Mouse (Mus musculus): Measurements from ENCODE around the gene Bmt2. TPM values are rescaled to one million over a fixed set of nuclear protein-coding genes. Genes with fewer than 3 reads are reported as not detected.
A peak's percentile ranks its signal among the peaks of the same experiment; 100 is the strongest.

Bmt2 gene
- 1.9 TPM for polyA plus RNA-seq (2012; fragmentation: generic; extraction: Trizol)
- long read RNA-seq, experiment 1, partial matches to known transcripts, result 0 of 3 reads
- long read RNA-seq, experiment 1, other reads (novel, unspliced or antisense), result 3 of 3 reads
- long read RNA-seq, experiment 2, full-length matches to known transcripts, result 2 of 2 reads
- long read RNA-seq, experiment 2, partial matches to known transcripts, result 0 of 2 reads
- long read RNA-seq, experiment 2, other reads (novel, unspliced or antisense), result 0 of 2 reads

GRCm38 (mm10) chr6:13677818-13678282, at the start of gene Bmt2:
Bmt2 (minus strand) TSS chr6:13677966.
- TF ChIP-seq MYOD1 (IDR thresholded peaks at IDR 0.05; ENCODE audit: control insufficient read depth, insufficient read length, low read depth) (no peak), MYOG (IDR thresholded peaks at IDR 0.05; ENCODE audit: control insufficient read depth, extremely low read depth, insufficient read length) (no peak), FOSL1 (IDR thresholded peaks at IDR 0.05; ENCODE audit: insufficient read depth, low read length, poor library complexity, severe bottlenecking) (no peak), USF1 (IDR thresholded peaks at IDR 0.05; ENCODE audit: low read depth) (no peak), CEBPB (IDR thresholded peaks at IDR 0.05; ENCODE audit: low read depth) (no peak), MAX (IDR thresholded peaks at IDR 0.05) (no peak), CTCF (IDR thresholded peaks at IDR 0.05; ENCODE audit: control insufficient read depth, insufficient read depth, insufficient read length) (no peak)
- Histone ChIP-seq H3K79me2 (ENCODE audit: control insufficient read depth, insufficient read depth) (peaks cover 46% of the 10 kb centered on the region), H3K4me3 (ENCODE audit: insufficient read depth, poor library complexity, severe bottlenecking) (peak within 1 kb of the TSS; percentile 63), H3K36me3 (ENCODE audit: control insufficient read depth, insufficient read depth) (no peaks in the 10 kb centered on the region), H3K27me3 (ENCODE audit: control insufficient read depth, insufficient read depth, insufficient read length) (no peaks in the 10 kb centered on the region), H3K79me3 (ENCODE audit: low read depth) (peaks cover 27% of the 10 kb centered on the region), H3ac (ENCODE audit: control insufficient read depth, insufficient read length, low read depth) (peak within 1 kb of the TSS; percentile 90)

GRCm38 (mm10) chr6:13722166-13722565, 44.4 kb upstream of the Bmt2 start:
- Histone ChIP-seq H3K79me3 (ENCODE audit: low read depth) (no peaks in the 10 kb centered on the region), H3K27me3 (ENCODE audit: control insufficient read depth, insufficient read depth, insufficient read length) (no peaks in the 10 kb centered on the region), H3K36me3 (ENCODE audit: control insufficient read depth, insufficient read depth) (no peaks in the 10 kb centered on the region), H3K79me2 (ENCODE audit: control insufficient read depth, insufficient read depth) (no peaks in the 10 kb centered on the region), H3K4me3 (ENCODE audit: insufficient read depth, poor library complexity, severe bottlenecking) (no peak overlapping the region), H3ac (ENCODE audit: control insufficient read depth, insufficient read length, low read depth) (no peak overlapping the region)
- TF ChIP-seq FOSL1 (IDR thresholded peaks at IDR 0.05; ENCODE audit: insufficient read depth, low read length, poor library complexity, severe bottlenecking) (no peak), MYOG (IDR thresholded peaks at IDR 0.05; ENCODE audit: control insufficient read depth, extremely low read depth, insufficient read length) (no peak), MYOD1 (IDR thresholded peaks at IDR 0.05; ENCODE audit: control insufficient read depth, insufficient read length, low read depth) (no peak), CTCF (IDR thresholded peaks at IDR 0.05; ENCODE audit: control insufficient read depth, insufficient read depth, insufficient read length) (no peak), USF1 (IDR thresholded peaks at IDR 0.05; ENCODE audit: low read depth) (no peak), MAX (IDR thresholded peaks at IDR 0.05) (no peak)

DNA sequence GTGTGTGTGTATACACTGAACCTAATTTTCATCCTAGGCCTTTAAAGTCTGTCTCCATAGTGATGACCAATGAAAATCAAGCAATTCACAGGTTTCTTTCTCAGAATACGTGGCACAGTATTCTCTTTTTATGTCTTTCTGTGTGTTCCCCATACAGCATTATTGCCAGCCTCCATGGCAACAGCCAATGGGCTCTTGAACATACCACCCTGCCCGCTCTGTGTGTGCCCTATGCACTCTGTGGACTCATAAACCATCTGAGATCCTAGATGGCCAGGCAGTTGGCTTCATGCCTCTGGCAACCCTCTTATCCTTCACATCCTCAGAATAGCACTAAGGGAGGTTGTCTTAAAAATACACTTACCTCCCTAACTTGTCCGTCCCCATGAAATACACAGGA, 37.1 kb upstream of the Bmt2 start:
- H3K79me2 ChIP-seq (ENCODE audit: control insufficient read depth, insufficient read depth), result no peaks in the 10 kb centered on the region
- H3K27me3 ChIP-seq (ENCODE audit: control insufficient read depth, insufficient read depth, insufficient read length), result no peaks in the 10 kb centered on the region
- no peak overlapping the region for H3K4me3 ChIP-seq (ENCODE audit: insufficient read depth, poor library complexity, severe bottlenecking)
- H3K79me3 ChIP-seq (ENCODE audit: low read depth), result no peaks in the 10 kb centered on the region
- no peaks in the 10 kb centered on the region for H3K36me3 ChIP-seq (ENCODE audit: control insufficient read depth, insufficient read depth)
- TF ChIP-seq USF1 (IDR thresholded peaks at IDR 0.05; ENCODE audit: low read depth) (no peak), MYOD1 (IDR thresholded peaks at IDR 0.05; ENCODE audit: control insufficient read depth, insufficient read length, low read depth) (no peak), CEBPB (IDR thresholded peaks at IDR 0.05; ENCODE audit: low read depth) (no peak), CTCF (IDR thresholded peaks at IDR 0.05; ENCODE audit: control insufficient read depth, insufficient read depth, insufficient read length) (no peak), MYOG (IDR thresholded peaks at IDR 0.05; ENCODE audit: control insufficient read depth, extremely low read depth, insufficient read length) (no peak), MAX (IDR thresholded peaks at IDR 0.05) (no peak), FOSL1 (IDR thresholded peaks at IDR 0.05; ENCODE audit: insufficient read depth, low read length, poor library complexity, severe bottlenecking) (no peak)
- no peak overlapping the region for H3ac ChIP-seq (ENCODE audit: control insufficient read depth, insufficient read length, low read depth)

- Histone ChIP-seq H3K27me3 (ENCODE audit: control insufficient read depth, insufficient read depth, insufficient read length) (no peaks in the 10 kb centered on the region), H3K36me3 (ENCODE audit: control insufficient read depth, insufficient read depth) (no peaks in the 10 kb centered on the region), H3K4me3 (ENCODE audit: insufficient read depth, poor library complexity, severe bottlenecking) (no peak overlapping the region), H3ac (ENCODE audit: control insufficient read depth, insufficient read length, low read depth) (no peak overlapping the region), H3K79me3 (ENCODE audit: low read depth) (no peaks in the 10 kb centered on the region), H3K79me2 (ENCODE audit: control insufficient read depth, insufficient read depth) (no peaks in the 10 kb centered on the region)
- TF ChIP-seq MYOG (IDR thresholded peaks at IDR 0.05; ENCODE audit: control insufficient read depth, extremely low read depth, insufficient read length) (no peak), FOSL1 (IDR thresholded peaks at IDR 0.05; ENCODE audit: insufficient read depth, low read length, poor library complexity, severe bottlenecking) (no peak), MYOD1 (IDR thresholded peaks at IDR 0.05; ENCODE audit: control insufficient read depth, insufficient read length, low read depth) (no peak), CEBPB (IDR thresholded peaks at IDR 0.05; ENCODE audit: low read depth) (no peak), MAX (IDR thresholded peaks at IDR 0.05) (no peak), USF1 (IDR thresholded peaks at IDR 0.05; ENCODE audit: low read depth) (no peak), CTCF (IDR thresholded peaks at IDR 0.05; ENCODE audit: control insufficient read depth, insufficient read depth, insufficient read length) (no peak)
Observed at GRCm38 (mm10) chr6:13696882-13697281, 19.1 kb upstream of the Bmt2 start.

DNA sequence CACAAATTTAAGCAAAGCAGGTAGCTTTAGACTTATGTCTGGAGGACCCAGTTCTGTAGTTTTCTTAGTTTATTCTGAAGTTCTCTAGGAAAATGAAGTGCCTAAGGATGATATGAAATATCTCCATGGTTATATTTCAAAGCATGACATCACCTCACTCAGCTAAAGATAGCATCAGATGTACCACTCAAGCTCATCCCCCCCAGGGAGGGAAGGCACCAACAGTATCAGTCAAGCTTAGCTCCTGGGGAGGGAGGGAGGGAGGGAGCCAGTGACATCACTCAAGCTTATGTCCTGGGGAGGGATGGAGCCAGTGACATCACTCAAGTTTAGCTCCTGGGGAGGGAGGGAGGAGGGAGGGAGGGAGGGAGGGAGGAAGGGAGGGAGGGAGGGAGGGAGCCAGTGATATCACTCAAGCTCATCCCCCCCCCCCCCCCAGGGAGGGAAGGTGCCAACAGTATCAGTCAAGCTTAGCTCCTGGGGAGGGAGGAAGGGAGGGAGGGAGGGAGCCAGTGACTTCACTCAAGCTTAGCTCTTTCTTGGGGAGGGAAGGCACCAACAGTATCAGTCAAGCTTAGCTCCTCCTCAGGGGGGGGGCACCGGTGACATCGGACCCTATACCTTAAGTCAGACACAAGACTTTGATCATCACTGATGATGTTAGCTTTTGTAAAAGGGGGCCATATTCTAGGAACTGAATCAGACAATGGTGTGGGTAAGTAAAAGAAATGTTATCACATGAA, 17.5 kb upstream of the Bmt2 start:
- Histone ChIP-seq H3K36me3 (ENCODE audit: control insufficient read depth, insufficient read depth) (no peaks in the 10 kb centered on the region), H3K27me3 (ENCODE audit: control insufficient read depth, insufficient read depth, insufficient read length) (no peaks in the 10 kb centered on the region), H3ac (ENCODE audit: control insufficient read depth, insufficient read length, low read depth) (no peak overlapping the region), H3K79me3 (ENCODE audit: low read depth) (no peaks in the 10 kb centered on the region), H3K4me3 (ENCODE audit: insufficient read depth, poor library complexity, severe bottlenecking) (no peak overlapping the region), H3K79me2 (ENCODE audit: control insufficient read depth, insufficient read depth) (no peaks in the 10 kb centered on the region)
- TF ChIP-seq MAX (IDR thresholded peaks at IDR 0.05), result no peak
- TF ChIP-seq CTCF (IDR thresholded peaks at IDR 0.05; ENCODE audit: control insufficient read depth, insufficient read depth, insufficient read length), result no peak
- TF ChIP-seq USF1 (IDR thresholded peaks at IDR 0.05; ENCODE audit: low read depth), result no peak
- TF ChIP-seq MYOD1 (IDR thresholded peaks at IDR 0.05; ENCODE audit: control insufficient read depth, insufficient read length, low read depth), result no peak
- TF ChIP-seq CEBPB (IDR thresholded peaks at IDR 0.05; ENCODE audit: low read depth), result no peak
- no peak for TF ChIP-seq MYOG (IDR thresholded peaks at IDR 0.05; ENCODE audit: control insufficient read depth, extremely low read depth, insufficient read length)
- no peak for TF ChIP-seq FOSL1 (IDR thresholded peaks at IDR 0.05; ENCODE audit: insufficient read depth, low read length, poor library complexity, severe bottlenecking)
